Mouse (Mus musculus) stomach, embryonic 14.5 days (tissue): ENCODE results near the gene Fam171a2. TPM values are rescaled to one million over a fixed set of nuclear protein-coding genes. Genes with fewer than 3 reads are reported as not detected.
A peak's percentile ranks its signal among the peaks of the same experiment; 100 is the strongest.

Experiments
- ATAC-seq: fragments of 200-750 bp; cut with Nextera tagmentation; 2 replicates; pipeline ENCODE4 v1.8.0; 2017; ENCODE audit warnings: low read depth, moderate TSS enrichment; ENCODE audit not compliant: insufficient number of reproducible peaks, insufficient read depth, low FRiP score
- H3K27ac ChIP-seq: fragments of 300-500 bp; sonication (generic); 2 replicates; pipeline ENCODE4 v1.5.1; 2014; ENCODE audit warnings: mild to moderate bottlenecking, low read length, moderate library complexity, mixed read lengths
- H3K27me3 ChIP-seq: fragments of 300-500 bp; sonication (generic); 2 replicates; pipeline ENCODE4 v1.6.1; 2014; ENCODE audit warnings: low read length, control low read depth, mixed read lengths; ENCODE audit not compliant: control insufficient read depth, insufficient read depth
- H3K36me3 ChIP-seq: fragments of 300-500 bp; sonication (generic); 2 replicates; pipeline ENCODE4 v1.6.1; 2014; ENCODE audit warnings: mild to moderate bottlenecking, control low read depth, low read length, moderate library complexity, mixed read lengths; ENCODE audit not compliant: control insufficient read depth, insufficient read depth
- H3K4me1 ChIP-seq: fragments of 300-500 bp; sonication (generic); 2 replicates; pipeline ENCODE4 v1.6.1; 2014; ENCODE audit warnings: low read length, control low read depth, mixed read lengths; ENCODE audit not compliant: control insufficient read depth, insufficient read depth
- H3K4me2 ChIP-seq: fragments of 300-500 bp; sonication (generic); replicated peaks from 2 replicates; pipeline ENCODE4 v1.6.1; 2014; ENCODE audit warnings: low read depth, low read length, control low read depth
- H3K4me3 ChIP-seq: fragments of 300-500 bp; sonication (generic); 2 replicates; pipeline ENCODE4 v1.5.1; 2014; ENCODE audit warnings: low read depth, low read length, control low read depth
- H3K9ac ChIP-seq: fragments of 300-500 bp; sonication (generic); replicated peaks from 2 replicates; pipeline ENCODE4 v1.6.1; 2014; ENCODE audit warnings: low read depth, mild to moderate bottlenecking, control low read depth, low read length, moderate library complexity, mixed read lengths
- H3K9me3 ChIP-seq: fragments of 300-500 bp; sonication (generic); 2 replicates; pipeline ENCODE4 v1.6.1; 2016; ENCODE audit warnings: low read depth, low read length, control low read depth; ENCODE audit not compliant: control insufficient read depth
- WGBS: fragments of 180-500 bp; shearing (Covaris S2); extraction: QIAGEN DNeasy Blood & Tissue Kit; methylation state at CpG from one replicate; pipeline ENCODE4 v1.1.7; 2014; 5-methylcytosine and 5-hydroxymethylcytosine counted together
- polyA plus RNA-seq: library from polyadenylated mRNA; unstranded; fragments of >200 nt; fragmentation: Nextera tagmentation; extraction: Ambion mirVana; gene quantifications from 2 replicates; pipeline ENCODE4 v1.2.1, GENCODE M21; 2014

The Fam171a2 gene
- 7.1 and 8.0 TPM in 2 replicates for polyA plus RNA-seq

DNA sequence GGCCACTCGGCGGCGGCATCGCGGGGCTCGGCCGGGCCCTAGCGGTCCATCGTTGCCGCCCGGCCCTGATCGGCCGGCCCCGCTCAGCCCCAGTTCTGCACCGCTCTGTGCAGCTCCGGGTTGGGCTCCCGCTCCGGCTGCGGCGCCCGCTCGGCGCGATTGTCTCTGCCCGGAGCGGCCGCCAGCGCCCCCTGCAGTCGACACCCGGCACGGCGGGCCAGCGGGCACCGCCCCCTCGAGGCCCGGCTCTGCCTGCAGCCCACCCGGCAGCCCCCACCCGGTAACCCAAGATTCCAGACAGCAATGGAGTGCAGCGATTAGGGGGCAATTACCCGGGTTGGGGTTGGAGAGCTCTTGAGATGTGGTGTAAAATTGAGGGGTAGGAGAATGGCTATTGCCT lies at the start of gene Fam171a2:
Fam171a2 (minus strand) TSS at position 186 of the 400 bp plus-strand sequence.
- under 1% methylated on average over 40 of the region's 40 CpGs for WGBS
- H3K4me1 ChIP-seq = peaks cover 42% of the 10 kb centered on the region
- peak; percentile 54 for ATAC-seq

DNA sequence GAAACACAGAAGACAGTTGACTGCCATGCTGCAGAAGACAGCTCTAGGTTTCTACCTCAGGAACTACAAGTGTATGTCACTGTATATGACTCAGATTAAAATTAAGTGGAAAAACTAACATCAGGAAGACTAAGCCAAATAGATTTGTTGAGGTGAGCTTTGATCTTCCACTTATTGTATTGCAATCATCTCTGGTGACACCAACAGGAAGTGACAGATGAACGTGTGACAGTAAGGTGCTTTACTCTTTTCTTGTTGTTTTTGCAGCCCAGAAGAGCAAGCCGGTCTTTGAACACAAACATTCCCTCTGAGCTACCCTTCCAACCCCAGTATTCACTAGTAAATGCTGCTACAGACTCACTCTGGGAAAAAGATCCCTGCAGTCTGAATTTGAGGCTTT lies 49.2 kb upstream of the Fam171a2 start:
- Histone ChIP-seq H3K36me3 (peaks cover 34% of the 10 kb centered on the region), H3K4me3 (no peak overlapping the region), H3K4me2 (no peak overlapping the region), H3K27ac (no peak overlapping the region), H3K9me3 (no peaks in the 10 kb centered on the region), H3K4me1 (no peaks in the 10 kb centered on the region), H3K9ac (no peak overlapping the region), H3K27me3 (no peaks in the 10 kb centered on the region)
- ATAC-seq = no peak
- WGBS = 81% methylated on average over 2 of the region's 2 CpGs

More for the DNA sequence above, at the start of gene Fam171a2:
- Histone ChIP-seq H3K27me3 (no peaks in the 10 kb centered on the region), H3K9ac (peak within 1 kb of the TSS; percentile 96), H3K4me2 (peak within 1 kb of the TSS; percentile 92), H3K36me3 (peaks cover 4% of the 10 kb centered on the region; the same call in 1 of the 2 replicates), H3K4me3 (peak within 1 kb of the TSS; percentile 96), H3K27ac (peak within 1 kb of the TSS; percentile 92), H3K9me3 (no peaks in the 10 kb centered on the region)

DNA sequence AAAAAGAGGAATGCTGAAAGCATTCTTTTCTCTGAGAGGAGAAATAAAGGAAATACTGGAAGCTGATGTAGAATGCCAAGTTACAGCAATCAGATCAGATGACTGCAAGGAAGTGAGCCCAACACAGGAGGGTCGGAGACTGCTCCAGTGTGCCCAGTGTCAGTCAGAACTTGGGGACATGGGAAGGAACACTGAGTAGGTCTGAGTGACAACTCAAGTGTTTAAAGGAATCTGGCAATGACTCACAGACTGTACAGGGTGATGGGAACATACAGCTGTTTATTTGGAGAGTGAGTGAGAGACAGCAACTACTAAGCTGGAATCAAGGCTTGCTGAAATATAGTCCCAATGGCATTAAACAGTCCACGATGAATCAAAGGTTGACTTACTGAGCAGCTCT lies 48.7 kb upstream of the Fam171a2 start:
- WGBS = 90% methylated on average over 2 of the region's 2 CpGs
- ATAC-seq = no peak
- Histone ChIP-seq H3K4me2 (no peak overlapping the region), H3K9me3 (no peaks in the 10 kb centered on the region), H3K27me3 (no peaks in the 10 kb centered on the region), H3K4me1 (no peaks in the 10 kb centered on the region), H3K9ac (no peak overlapping the region), H3K36me3 (peaks cover 34% of the 10 kb centered on the region), H3K4me3 (no peak overlapping the region), H3K27ac (no peak overlapping the region)

DNA sequence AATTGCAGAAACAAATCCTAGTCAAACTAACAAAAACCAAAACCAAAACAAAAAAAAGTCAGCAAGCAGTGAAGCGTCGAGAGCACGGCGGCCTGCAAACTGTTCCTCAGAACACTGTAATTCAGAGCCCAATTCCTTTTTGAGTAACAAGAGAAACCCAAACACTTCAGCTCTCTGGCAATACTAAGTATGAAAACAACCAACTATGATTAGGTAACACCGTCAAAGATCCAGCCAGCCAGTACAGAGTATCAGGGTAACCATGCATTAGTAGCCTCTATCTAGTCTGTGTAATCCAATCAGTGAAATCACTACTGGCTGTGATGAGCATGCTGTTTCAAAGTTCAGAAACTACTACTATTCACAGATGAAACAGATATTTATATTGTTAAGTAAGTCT lies 48.3 kb upstream of the Fam171a2 start:
- no peak overlapping the region for H3K4me2 ChIP-seq
- no peak overlapping the region for H3K9ac ChIP-seq
- no peak overlapping the region for H3K4me3 ChIP-seq
- no peak for ATAC-seq
- no peak overlapping the region for H3K27ac ChIP-seq
- H3K9me3 ChIP-seq = no peaks in the 10 kb centered on the region
- no peaks in the 10 kb centered on the region for H3K4me1 ChIP-seq
- H3K36me3 ChIP-seq = peaks cover 34% of the 10 kb centered on the region
- H3K27me3 ChIP-seq = no peaks in the 10 kb centered on the region
- 95% methylated on average over 5 of the region's 5 CpGs for WGBS

DNA sequence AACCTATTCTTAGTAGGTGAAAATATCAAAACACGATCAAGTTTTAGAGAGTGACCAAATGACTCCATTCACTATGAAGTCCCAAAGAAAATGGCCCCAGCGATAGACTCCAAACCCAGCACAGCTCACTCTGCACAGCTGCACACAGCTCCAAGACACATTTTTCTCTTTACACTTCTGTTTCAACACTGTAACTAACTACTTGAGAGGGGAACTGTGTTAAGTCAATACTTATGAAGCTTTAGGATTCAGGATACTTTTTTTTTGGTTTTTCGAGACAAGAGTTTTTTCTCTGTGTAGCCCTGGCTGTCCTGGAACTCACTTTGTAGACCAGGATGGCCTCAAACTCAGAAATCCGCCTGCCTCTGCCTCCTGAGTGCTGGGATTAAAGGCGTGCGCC lies 47.6 kb upstream of the Fam171a2 start:
- no peak overlapping the region for H3K4me3 ChIP-seq
- no peaks in the 10 kb centered on the region for H3K4me1 ChIP-seq
- ATAC-seq = no peak
- H3K4me2 ChIP-seq = no peak overlapping the region
- H3K9ac ChIP-seq = no peak overlapping the region
- no peaks in the 10 kb centered on the region for H3K27me3 ChIP-seq
- H3K27ac ChIP-seq = no peak overlapping the region
- peaks cover 34% of the 10 kb centered on the region for H3K36me3 ChIP-seq
- 99% methylated on average over 6 of the region's 6 CpGs for WGBS
- H3K9me3 ChIP-seq = no peaks in the 10 kb centered on the region

DNA sequence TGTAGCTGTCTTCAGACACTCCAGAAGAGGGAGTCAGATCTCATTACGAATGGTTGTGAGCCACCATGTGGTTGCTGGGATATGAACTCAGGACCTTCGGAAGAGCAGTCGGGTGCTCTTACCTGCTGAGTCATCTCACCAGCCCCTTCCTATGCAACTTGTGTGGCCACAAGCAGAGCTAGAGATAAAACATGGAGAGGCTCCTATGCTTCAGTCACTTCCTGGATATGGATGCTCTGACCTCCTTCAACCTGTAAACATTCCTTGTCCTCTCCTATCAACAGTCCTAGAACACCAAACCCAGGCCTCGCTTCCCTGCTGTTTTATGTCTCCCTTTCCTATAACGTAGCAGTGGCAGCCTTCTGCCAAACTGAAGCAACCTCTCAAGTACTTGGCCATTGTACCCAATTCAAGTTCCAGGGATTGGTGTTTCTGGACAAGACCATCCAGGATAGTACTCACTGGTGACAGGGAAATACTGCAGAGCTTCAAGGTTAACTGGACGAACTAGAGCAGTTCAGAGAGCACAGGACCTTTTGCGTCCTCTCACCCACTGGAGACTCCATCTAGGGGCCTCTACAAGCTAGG lies 46.7 kb upstream of the Fam171a2 start:
- H3K4me3 ChIP-seq = no peak overlapping the region
- no peak overlapping the region for H3K9ac ChIP-seq
- 82% methylated on average over 7 of the region's 7 CpGs for WGBS
- H3K27me3 ChIP-seq = no peaks in the 10 kb centered on the region
- no peak overlapping the region for H3K27ac ChIP-seq
- no peaks in the 10 kb centered on the region for H3K4me1 ChIP-seq
- H3K36me3 ChIP-seq = peaks cover 24% of the 10 kb centered on the region
- no peak for ATAC-seq
- H3K9me3 ChIP-seq = no peaks in the 10 kb centered on the region
- H3K4me2 ChIP-seq = no peak overlapping the region

DNA sequence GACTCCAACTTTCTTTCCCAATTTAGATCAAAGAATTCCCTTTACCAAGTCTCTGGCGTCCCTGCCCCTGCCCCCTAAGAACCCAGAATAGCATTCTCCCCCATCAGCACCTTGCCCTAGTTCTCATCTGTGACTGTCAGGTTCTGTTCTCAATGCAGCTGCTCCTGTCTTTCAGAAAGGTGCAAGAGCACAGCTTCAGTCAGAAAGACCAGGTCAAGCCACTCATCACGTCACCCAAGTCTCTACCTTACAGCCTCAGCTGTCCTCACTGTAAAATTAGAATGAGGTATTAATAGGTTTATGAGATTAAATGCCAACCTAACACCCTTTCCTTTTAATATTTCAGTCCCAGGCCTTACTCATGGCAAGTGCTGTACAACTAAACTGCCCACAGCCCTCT lies 45.8 kb upstream of the Fam171a2 start:
- no peak overlapping the region for H3K4me3 ChIP-seq
- no peaks in the 10 kb centered on the region for H3K9me3 ChIP-seq
- WGBS = 90% methylated on average over 2 of the region's 2 CpGs

DNA sequence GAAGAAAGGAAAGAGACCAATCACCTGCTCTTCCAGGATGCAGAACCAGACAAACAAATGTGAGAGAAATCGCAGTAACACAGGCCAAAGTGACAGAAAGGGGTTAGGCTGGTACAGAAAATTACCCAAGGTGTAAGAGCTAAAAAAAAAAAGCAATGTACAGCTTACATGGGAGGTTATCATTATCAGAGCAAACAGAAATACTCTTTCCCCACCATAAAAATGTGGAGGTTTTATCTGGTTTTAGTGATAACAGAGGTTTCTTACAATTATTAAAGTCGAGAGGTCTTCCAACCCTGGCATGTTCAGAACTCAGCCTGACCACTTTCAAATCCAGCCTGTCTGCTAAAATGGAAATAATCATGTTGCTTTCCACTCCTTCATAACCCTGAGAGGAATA lies 40.4 kb upstream of the Fam171a2 start:
- no peak overlapping the region for H3K4me3 ChIP-seq
- no peak overlapping the region for H3K4me2 ChIP-seq
- no peak overlapping the region for H3K9ac ChIP-seq
- H3K27ac ChIP-seq = no peak overlapping the region
- WGBS = 75% methylated on average over 2 of the region's 2 CpGs
- no peaks in the 10 kb centered on the region for H3K27me3 ChIP-seq
- no peaks in the 10 kb centered on the region for H3K9me3 ChIP-seq
- ATAC-seq = no peak
- H3K4me1 ChIP-seq = no peaks in the 10 kb centered on the region
- H3K36me3 ChIP-seq = peaks cover 17% of the 10 kb centered on the region

More for the DNA sequence above, 45.8 kb upstream of the Fam171a2 start:
- no peak overlapping the region for H3K27ac ChIP-seq
- H3K36me3 ChIP-seq = peaks cover 15% of the 10 kb centered on the region; the same call in 1 of the 2 replicates
- H3K4me1 ChIP-seq = no peaks in the 10 kb centered on the region
- H3K9ac ChIP-seq = no peak overlapping the region
- no peaks in the 10 kb centered on the region for H3K27me3 ChIP-seq
- ATAC-seq = no peak
- no peak overlapping the region for H3K4me2 ChIP-seq
